Mouse (Mus musculus) bone marrow, adult 2 months (tissue): ENCODE data around the gene Cadm4.

Experiments used
- CTCF ChIP-seq: fragments of 200-500 bp; IDR thresholded peaks from 2 replicates; pipeline ENCODE4 v1.5.1; 2011; ENCODE audit warnings: low read length, control low read depth; ENCODE audit not compliant: control insufficient read depth, insufficient read depth
- POLR2A ChIP-seq: fragments of 200-500 bp; IDR thresholded peaks from 2 replicates; pipeline ENCODE4 v1.6.1; 2011; ENCODE audit warnings: low read depth, mild to moderate bottlenecking, control low read depth, low read length, borderline replicate concordance; ENCODE audit not compliant: control insufficient read depth

- TF ChIP-seq CTCF: no peak
- no peak for TF ChIP-seq POLR2A
Observed at GRCm38 (mm10) chr7:24517077-24517476, 35.3 kb downstream of the Cadm4 start.
